Mouse (Mus musculus): ENCODE measurements at regions not wholly inside any gene's neighbourhood (a gene's known extent, or its start where the extent isn't known, plus 50 kb on each side); places are given as distances from the start of the nearest gene placed in this dataset.

- H3K36me3 ChIP-seq (ENCODE audit: insufficient read depth, low read length) = no peaks in the 10 kb centered on the region
- no peak overlapping the region for H3K27ac ChIP-seq (ENCODE audit: low read length)
- no peak overlapping the region for H3K4me2 ChIP-seq (replicated peaks; ENCODE audit: low read depth, low read length)
- no peak overlapping the region for H3K4me3 ChIP-seq (ENCODE audit: low read length)
- peaks cover 38% of the 10 kb centered on the region for H3K4me1 ChIP-seq (ENCODE audit: insufficient read depth, low read length)
- no peaks in the 10 kb centered on the region for H3K9me3 ChIP-seq (ENCODE audit: low read length)
- no peak for ATAC-seq (ENCODE audit: low FRiP score, low TSS enrichment)
- WGBS = 90% methylated on average over 10 of the region's 10 CpGs
- H3K9ac ChIP-seq (replicated peaks; ENCODE audit: low read length) = no peak overlapping the region
- H3K27me3 ChIP-seq (ENCODE audit: insufficient read depth, low read length) = no peaks in the 10 kb centered on the region; the same call in 1 of the 2 replicates
Observed at GRCm38 (mm10) chr3:52194216-52194615, 73.9 kb upstream of the Foxo1 start.

GRCm38 (mm10) chr3:52195486-52195885 is 72.7 kb upstream of the Foxo1 start:
- H3K4me3 ChIP-seq (ENCODE audit: low read length) = peak overlapping the region; percentile 49
- H3K4me1 ChIP-seq (ENCODE audit: insufficient read depth, low read length) = peaks cover 40% of the 10 kb centered on the region
- no peaks in the 10 kb centered on the region for H3K36me3 ChIP-seq (ENCODE audit: insufficient read depth, low read length)
- ATAC-seq (ENCODE audit: low FRiP score, low TSS enrichment) = no peak
- H3K27ac ChIP-seq (ENCODE audit: low read length) = 0 out of 2 replicates have a peak overlapping the region, but pooled peaks have one; percentile 3
- WGBS = 38% methylated on average over 3 of the region's 3 CpGs
- peak overlapping the region; percentile 76 for H3K9ac ChIP-seq (replicated peaks; ENCODE audit: low read length)
- H3K27me3 ChIP-seq (ENCODE audit: insufficient read depth, low read length) = no peaks in the 10 kb centered on the region; the same call in 1 of the 2 replicates
- H3K9me3 ChIP-seq (ENCODE audit: low read length) = no peaks in the 10 kb centered on the region
- H3K4me2 ChIP-seq (replicated peaks; ENCODE audit: low read depth, low read length) = peak overlapping the region; percentile 68

- Histone ChIP-seq H3K9ac (replicated peaks; ENCODE audit: low read length) (peak overlapping the region; percentile 76), H3K4me2 (replicated peaks; ENCODE audit: low read depth, low read length) (peak overlapping the region; percentile 68), H3K27ac (ENCODE audit: low read length) (peak overlapping the region; percentile 73), H3K4me3 (ENCODE audit: low read length) (peak overlapping the region; percentile 49), H3K36me3 (ENCODE audit: insufficient read depth, low read length) (no peaks in the 10 kb centered on the region), H3K27me3 (ENCODE audit: insufficient read depth, low read length) (no peaks in the 10 kb centered on the region; the same call in 1 of the 2 replicates), H3K4me1 (ENCODE audit: insufficient read depth, low read length) (peaks cover 40% of the 10 kb centered on the region), H3K9me3 (ENCODE audit: low read length) (no peaks in the 10 kb centered on the region)
- 3% methylated on average over 32 of the region's 39 CpGs for WGBS
- ATAC-seq (ENCODE audit: low FRiP score, low TSS enrichment) = peak; percentile 83
Observed at GRCm38 (mm10) chr3:52196047-52196935, 71.8 kb upstream of the Foxo1 start.

DNA sequence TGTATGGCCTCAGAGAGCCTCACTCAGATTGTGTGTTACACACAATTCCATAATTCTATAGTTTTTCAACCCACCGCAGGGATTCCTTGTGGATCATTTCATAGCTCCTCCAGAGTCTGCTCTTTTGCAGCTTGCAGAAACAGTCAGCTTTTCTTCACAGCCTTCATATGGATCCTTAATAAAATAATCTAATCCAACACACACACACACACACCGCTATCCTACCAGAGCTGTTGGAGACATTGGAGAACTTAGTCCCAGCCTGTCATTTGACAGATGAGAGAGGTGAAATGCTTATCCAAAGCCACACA is 71.2 kb upstream of the Foxo1 start:
- Histone ChIP-seq H3K4me1 (ENCODE audit: insufficient read depth, low read length) (peaks cover 40% of the 10 kb centered on the region), H3K9ac (replicated peaks; ENCODE audit: low read length) (peak overlapping the region; percentile 76; the same call in 1 of the 2 replicates), H3K9me3 (ENCODE audit: low read length) (no peaks in the 10 kb centered on the region), H3K36me3 (ENCODE audit: insufficient read depth, low read length) (no peaks in the 10 kb centered on the region), H3K4me3 (ENCODE audit: low read length) (no peak overlapping the region), H3K4me2 (replicated peaks; ENCODE audit: low read depth, low read length) (peak overlapping the region; percentile 68), H3K27me3 (ENCODE audit: insufficient read depth, low read length) (no peaks in the 10 kb centered on the region; the same call in 1 of the 2 replicates), H3K27ac (ENCODE audit: low read length) (peak overlapping the region; percentile 73; the same call in 1 of the 2 replicates)
- WGBS = 79% methylated on average over 2 of the region's 2 CpGs
- ATAC-seq (ENCODE audit: low FRiP score, low TSS enrichment) = no peak

DNA sequence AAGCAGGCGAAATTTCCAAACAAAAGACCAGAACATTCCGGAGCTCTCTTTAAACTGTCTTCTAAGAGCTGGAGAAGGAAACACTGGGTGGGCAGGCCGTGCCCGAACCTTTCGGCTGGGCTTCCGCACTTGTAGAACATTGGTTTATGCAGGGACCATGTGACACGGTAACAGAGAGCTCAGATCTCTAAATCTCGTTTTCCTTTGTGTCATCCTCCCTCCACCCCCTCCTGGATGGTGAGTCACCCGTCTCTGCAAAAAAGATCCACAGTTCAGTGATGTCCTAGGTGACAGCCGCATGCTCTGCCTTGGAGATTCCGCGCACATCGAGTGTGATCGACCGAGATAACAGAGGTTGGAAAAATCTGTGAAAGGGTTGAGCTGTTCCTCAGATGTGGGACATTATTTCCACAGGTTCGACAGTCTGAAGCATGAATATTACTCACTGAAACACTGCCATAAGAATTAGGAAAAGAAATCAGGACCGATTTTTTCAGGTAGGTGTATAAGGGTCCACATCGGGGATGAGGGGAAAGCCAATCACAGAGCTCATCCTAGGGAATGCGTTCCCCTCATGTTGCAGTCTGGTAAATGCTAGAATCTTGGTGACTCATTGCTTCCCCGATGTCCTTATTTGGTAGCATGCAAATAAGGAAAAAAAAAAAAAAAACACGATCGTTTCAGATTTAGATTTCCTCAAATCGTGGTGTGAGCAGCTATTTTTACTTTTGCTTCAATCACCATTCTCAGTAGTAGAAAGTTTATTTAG is 70.0 kb upstream of the Foxo1 start:
- 66% methylated on average over 23 of the region's 23 CpGs for WGBS
- Histone ChIP-seq H3K4me1 (ENCODE audit: insufficient read depth, low read length) (peaks cover 32% of the 10 kb centered on the region), H3K27me3 (ENCODE audit: insufficient read depth, low read length) (no peaks in the 10 kb centered on the region; the same call in 1 of the 2 replicates), H3K4me3 (ENCODE audit: low read length) (0 out of 2 replicates have a peak overlapping the region, but pooled peaks have one; percentile 1), H3K27ac (ENCODE audit: low read length) (peak overlapping the region; percentile 30; the same call in 1 of the 2 replicates), H3K36me3 (ENCODE audit: insufficient read depth, low read length) (no peaks in the 10 kb centered on the region), H3K9ac (replicated peaks; ENCODE audit: low read length) (no peak overlapping the region), H3K4me2 (replicated peaks; ENCODE audit: low read depth, low read length) (peak overlapping the region; percentile 26), H3K9me3 (ENCODE audit: low read length) (no peaks in the 10 kb centered on the region)
- no peak for ATAC-seq (ENCODE audit: low FRiP score, low TSS enrichment)

DNA sequence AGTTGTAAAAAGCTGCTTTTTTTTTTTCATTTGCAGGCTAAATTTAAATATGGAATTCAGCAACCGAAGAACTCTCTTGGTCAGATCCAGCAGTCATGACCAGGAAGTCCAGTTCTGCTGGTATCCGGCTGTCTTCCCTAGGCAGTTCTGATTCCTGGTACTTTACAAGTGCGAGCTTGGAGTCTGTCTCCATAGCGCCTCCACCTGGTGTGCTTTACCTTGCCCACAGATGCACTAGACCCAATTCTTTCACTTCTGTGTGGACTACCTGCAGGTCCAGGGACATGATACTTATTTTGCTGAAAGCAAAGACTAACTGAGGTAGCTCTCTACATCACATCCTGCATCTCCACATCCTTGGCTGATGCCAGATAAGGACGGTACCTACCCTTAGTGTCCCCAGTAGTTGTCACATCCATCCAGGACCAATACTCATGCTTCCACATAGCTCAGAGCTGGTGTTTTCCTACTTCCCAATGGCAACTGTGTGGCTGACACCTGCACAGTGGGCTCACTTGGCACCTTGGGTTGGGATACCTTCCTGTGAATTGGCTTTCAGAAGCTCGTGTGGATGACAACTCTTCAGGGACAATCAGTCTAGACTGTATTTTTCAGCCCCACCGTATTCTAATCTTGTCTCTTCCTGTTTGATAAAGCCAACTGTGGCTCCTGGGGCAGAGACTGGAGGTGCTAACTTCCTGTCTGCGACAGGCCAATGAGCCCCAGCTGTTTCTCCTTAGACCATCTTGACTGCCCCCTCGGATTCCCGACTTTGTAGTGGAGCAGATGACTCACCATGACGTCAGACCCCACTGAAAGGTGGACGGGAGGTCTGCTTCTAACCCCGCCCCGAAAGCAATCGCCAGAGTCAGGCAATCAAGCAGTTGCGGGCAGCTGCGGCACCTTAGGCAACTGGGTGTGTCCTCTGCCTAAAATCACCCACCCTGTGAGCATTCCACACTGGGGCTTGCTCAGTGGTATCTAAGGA is 69.1 kb upstream of the Foxo1 start:
- no peak for ATAC-seq (ENCODE audit: low FRiP score, low TSS enrichment)
- no peak overlapping the region for H3K4me3 ChIP-seq (ENCODE audit: low read length)
- H3K4me2 ChIP-seq (replicated peaks; ENCODE audit: low read depth, low read length) = peak overlapping the region; percentile 10; the same call in 1 of the 2 replicates
- WGBS = 50% methylated on average over 17 of the region's 17 CpGs
- no peak overlapping the region for H3K9ac ChIP-seq (replicated peaks; ENCODE audit: low read length)
- no peaks in the 10 kb centered on the region for H3K9me3 ChIP-seq (ENCODE audit: low read length)
- no peaks in the 10 kb centered on the region for H3K36me3 ChIP-seq (ENCODE audit: insufficient read depth, low read length)
- H3K27me3 ChIP-seq (ENCODE audit: insufficient read depth, low read length) = no peaks in the 10 kb centered on the region; the same call in 1 of the 2 replicates
- peaks cover 25% of the 10 kb centered on the region for H3K4me1 ChIP-seq (ENCODE audit: insufficient read depth, low read length)
- H3K27ac ChIP-seq (ENCODE audit: low read length) = no peak overlapping the region

DNA sequence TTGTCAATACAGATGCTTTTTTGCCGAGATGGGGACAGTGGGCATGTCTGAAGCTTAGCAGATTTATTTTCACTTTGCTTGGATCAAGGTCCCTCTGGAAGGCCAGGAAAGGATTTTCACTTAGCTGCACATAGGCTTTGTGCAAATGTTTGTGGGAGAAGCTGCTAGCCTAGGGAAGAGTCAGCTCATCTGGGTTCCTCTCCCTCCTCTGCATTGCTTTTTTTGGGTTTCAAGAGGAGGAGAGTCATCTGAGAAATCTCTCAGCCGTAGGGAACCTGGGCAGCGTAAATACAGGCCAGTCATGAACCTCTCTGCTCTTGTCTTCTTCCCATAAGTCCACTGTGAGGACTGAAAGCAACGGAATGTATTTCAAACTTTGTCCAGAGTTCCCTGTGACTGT is 68.0 kb upstream of the Foxo1 start:
- Histone ChIP-seq H3K36me3 (ENCODE audit: insufficient read depth, low read length) (no peaks in the 10 kb centered on the region), H3K27ac (ENCODE audit: low read length) (no peak overlapping the region), H3K4me3 (ENCODE audit: low read length) (no peak overlapping the region), H3K4me2 (replicated peaks; ENCODE audit: low read depth, low read length) (no peak overlapping the region), H3K9me3 (ENCODE audit: low read length) (peaks cover 5% of the 10 kb centered on the region), H3K4me1 (ENCODE audit: insufficient read depth, low read length) (peaks cover 25% of the 10 kb centered on the region), H3K27me3 (ENCODE audit: insufficient read depth, low read length) (no peaks in the 10 kb centered on the region; the same call in 1 of the 2 replicates), H3K9ac (replicated peaks; ENCODE audit: low read length) (no peak overlapping the region)
- WGBS = 44% methylated on average over 4 of the region's 4 CpGs
- ATAC-seq (ENCODE audit: low FRiP score, low TSS enrichment) = no peak

- H3K27me3 ChIP-seq (ENCODE audit: insufficient read depth, low read length) = no peaks in the 10 kb centered on the region
- H3K27ac ChIP-seq (ENCODE audit: low read length) = peak overlapping the region; percentile 62
- no peaks in the 10 kb centered on the region for H3K36me3 ChIP-seq (ENCODE audit: insufficient read depth, low read length)
- H3K9ac ChIP-seq (replicated peaks; ENCODE audit: low read length) = 0 out of 2 replicates have a peak overlapping the region, but pooled peaks have one; percentile 45
- H3K9me3 ChIP-seq (ENCODE audit: low read length) = no peaks in the 10 kb centered on the region
- WGBS = 13% methylated on average over 24 of the region's 24 CpGs
- peak; percentile 87 for ATAC-seq (ENCODE audit: low FRiP score, low TSS enrichment)
- peak overlapping the region; percentile 45 for H3K4me2 ChIP-seq (replicated peaks; ENCODE audit: low read depth, low read length)
- H3K4me3 ChIP-seq (ENCODE audit: low read length) = peak overlapping the region; percentile 17
- peaks cover 12% of the 10 kb centered on the region for H3K4me1 ChIP-seq (ENCODE audit: insufficient read depth, low read length)
Observed at GRCm38 (mm10) chr3:52210556-52211302, 57.4 kb upstream of the Foxo1 start.

All from kidney, embryonic 16.5 days (tissue).